Mouse (Mus musculus): Measurements from ENCODE around the gene Trmt10a.
A peak's percentile ranks its signal among the peaks of the same experiment; 100 is the strongest.

Gene Trmt10a

DNA sequence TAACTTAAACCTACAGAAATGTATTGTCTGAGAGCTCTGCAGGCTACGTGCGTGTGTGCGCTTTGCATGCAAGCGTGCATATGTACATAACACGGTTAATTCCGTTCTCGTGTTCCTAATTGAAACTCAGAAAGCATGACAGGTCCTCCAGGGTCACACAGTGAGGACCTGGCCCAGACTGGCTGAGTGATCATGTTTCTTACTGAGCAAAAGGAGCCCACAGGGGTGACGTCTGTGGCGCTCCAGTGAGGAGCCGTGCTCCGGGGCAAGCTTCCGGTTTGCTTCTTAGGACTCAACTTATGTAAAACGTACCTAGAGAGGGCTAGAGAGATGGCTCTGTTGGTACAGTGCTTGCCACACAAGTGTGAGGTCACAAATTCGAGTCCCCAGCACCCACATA is 53.8 kb downstream of the Trmt10a start:
- no peak for DNase-seq (ENCODE audit: extremely low spot score, low spot score)

- no peak for DNase-seq (ENCODE audit: extremely low spot score, low spot score)
Measured at GRCm38 (mm10) chr3:138197556-138197955, 54.3 kb downstream of the Trmt10a start.

GRCm38 (mm10) chr3:138197973-138198721 is 54.9 kb downstream of the Trmt10a start:
- DNase-seq (ENCODE audit: extremely low spot score, low spot score), result peak; percentile 93

DNA sequence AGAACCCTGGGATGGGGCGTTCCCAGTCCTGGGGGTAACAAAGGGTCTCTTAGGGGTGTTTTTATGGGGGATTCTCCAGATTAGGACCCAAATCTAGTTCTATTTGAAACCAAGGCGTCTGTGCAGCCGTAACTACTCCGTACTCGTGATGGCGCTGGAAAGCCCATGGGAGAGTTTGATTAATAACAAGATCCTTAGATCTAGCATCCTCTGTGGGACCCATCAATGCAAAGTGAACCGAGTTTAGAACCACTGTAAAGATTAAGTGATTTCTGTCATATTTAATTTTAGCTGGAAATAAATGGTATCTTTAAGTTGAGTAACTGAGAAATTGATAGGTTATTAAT is 55.4 kb downstream of the Trmt10a start:
- no peak for DNase-seq (ENCODE audit: extremely low spot score, low spot score)

- no peak for DNase-seq (ENCODE audit: extremely low spot score, low spot score)
Measured at GRCm38 (mm10) chr3:138208821-138209220, 65.6 kb downstream of the Trmt10a start.
